Mouse (Mus musculus): ENCODE data around the gene Il19.

DNA sequence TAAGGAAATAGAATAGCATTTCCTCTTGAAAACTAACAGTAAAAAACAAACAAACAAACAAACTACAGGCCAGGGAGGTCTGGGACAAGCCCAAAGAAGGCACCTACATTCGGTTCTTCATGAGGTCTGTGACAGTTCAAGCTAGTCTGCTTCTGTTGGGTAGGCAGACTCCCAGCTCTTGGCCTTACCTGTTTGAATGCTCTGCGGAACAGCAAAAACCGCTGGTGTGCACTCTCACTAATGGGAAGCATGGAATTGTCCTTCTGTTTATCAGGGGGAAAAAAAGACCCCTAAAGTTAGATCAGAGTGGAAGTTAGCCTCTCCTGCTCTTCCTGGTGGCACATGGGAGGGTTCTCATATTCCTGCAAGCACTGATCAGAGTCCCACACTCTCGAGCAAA is 56.8 kb downstream of the Il19 start:
- TF ChIP-seq CTCF (IDR thresholded peaks at IDR 0.05; ENCODE audit: low read depth) (no peak), EP300 (optimal IDR thresholded peaks at IDR 0.05) (no peak)

All from stomach, postnatal 0 days (tissue).